Mouse (Mus musculus): ENCODE data around the gene Psme4.
A peak's percentile ranks its signal among the peaks of the same experiment; 100 is the strongest.
"Not testable (repeated sequence)": the region's sequence is repeated elsewhere in the genome, so short reads cannot be mapped to it uniquely, and the experiment has no call there.

Psme4 gene

GRCm38 (mm10) chr11:30771267-30771903 lies at the start of gene Psme4:
Gene Psme4, plus strand, starts transcription at chr11:30771726.
- DNase-seq, result peak; percentile 98

GRCm38 (mm10) chr11:30723438-30723837 lies 48.1 kb upstream of the Psme4 start:
- no peak for DNase-seq

DNA sequence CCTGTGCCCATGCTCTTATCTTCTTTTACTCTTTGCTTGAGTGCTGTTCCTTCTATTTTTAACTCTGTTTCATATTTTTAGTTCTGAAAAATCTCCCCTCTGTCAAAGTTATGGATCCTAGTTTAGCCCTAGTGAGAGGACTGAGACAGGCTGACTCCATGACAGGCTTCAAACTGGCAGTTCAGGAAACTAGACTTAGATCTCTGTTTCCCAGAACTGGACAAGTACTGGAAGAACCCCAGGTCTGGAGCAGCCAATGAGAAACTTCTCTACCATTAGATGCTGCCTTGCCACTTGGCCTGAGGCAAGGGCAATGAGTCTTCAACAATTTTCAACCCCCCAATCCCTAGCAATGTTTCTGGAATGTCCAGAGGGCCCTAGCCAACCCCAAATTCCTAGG lies 40.8 kb upstream of the Psme4 start:
- DNase-seq, result no peak

- no peak for DNase-seq
These were observed 38.1 kb upstream of the Psme4 start for GRCm38 (mm10) chr11:30733376-30733775.

GRCm38 (mm10) chr11:30743991-30744390 lies 27.5 kb upstream of the Psme4 start:
- no peak for DNase-seq

GRCm38 (mm10) chr11:30748938-30749337 lies 22.6 kb upstream of the Psme4 start:
- DNase-seq, result no peak

GRCm38 (mm10) chr11:30749587-30749986 lies 21.9 kb upstream of the Psme4 start:
- DNase-seq, result no peak

GRCm38 (mm10) chr11:30750039-30750823 lies 21.3 kb upstream of the Psme4 start:
- DNase-seq, result peak; percentile 12

- no peak for DNase-seq
These were observed 18.6 kb upstream of the Psme4 start for GRCm38 (mm10) chr11:30752956-30753355.

- DNase-seq, result not testable (repeated sequence)
These were observed 17.1 kb upstream of the Psme4 start for GRCm38 (mm10) chr11:30754486-30754854.

- DNase-seq, result peak; percentile 64
These were observed 16.5 kb upstream of the Psme4 start for GRCm38 (mm10) chr11:30754855-30755530.

DNA sequence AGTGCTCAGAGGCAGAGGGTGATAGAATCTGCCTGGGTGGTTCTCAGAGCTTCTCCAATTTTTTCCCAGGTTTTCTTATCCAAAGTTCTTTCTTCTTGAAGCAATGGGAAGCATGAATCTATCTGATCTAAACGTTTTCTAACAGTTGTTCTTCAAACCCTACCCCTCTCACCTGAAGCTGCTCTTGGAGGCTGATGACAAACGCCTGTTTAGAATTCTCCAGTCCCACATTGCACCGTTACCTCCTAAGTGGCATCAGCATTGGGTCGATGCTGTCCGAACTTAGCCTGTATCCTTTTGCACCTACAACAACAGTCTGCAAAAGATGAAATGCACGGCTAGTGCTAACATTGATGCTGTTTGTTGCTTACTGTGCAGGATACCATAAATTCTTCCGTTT lies 10.1 kb upstream of the Psme4 start:
- no peak for DNase-seq

DNA sequence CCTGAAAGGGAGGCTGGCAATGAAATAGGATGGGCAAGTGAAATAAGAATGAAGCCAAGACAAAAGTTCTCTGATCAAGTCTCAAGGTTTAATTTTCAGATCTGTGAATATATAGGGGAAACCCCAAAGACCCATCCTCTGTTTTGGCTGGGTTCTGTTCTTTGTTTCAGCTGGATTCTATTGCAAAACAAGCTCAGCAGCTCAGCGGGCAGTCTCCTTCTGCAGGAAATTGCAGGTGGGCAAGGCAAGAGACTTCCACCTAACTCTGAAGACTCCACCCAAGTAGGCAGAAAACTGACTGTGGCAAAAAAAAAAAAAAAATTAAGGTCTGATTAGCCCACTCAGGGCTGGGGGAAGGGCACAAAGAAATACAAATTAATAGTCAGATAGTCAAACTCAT lies 9.6 kb upstream of the Psme4 start:
- no peak for DNase-seq

DNA sequence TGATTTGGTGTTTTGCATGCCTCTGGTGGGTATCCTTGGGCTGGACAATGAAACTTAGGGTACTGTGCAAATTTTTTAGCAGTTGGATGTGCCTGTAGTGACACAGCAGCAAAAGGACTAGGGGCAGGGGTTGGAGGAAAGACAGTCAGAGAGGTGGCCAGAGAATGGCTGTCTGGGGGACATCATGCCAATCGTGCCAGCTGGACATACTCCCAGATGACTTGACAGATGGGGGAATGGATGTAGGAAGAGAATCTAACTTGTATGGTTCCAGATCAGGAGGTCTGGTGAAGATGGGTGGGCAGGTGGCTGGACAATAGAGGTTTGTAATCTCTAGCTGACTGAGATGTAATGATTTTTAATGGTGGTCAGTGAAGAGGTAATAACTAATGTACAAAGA lies 6.5 kb upstream of the Psme4 start:
- no peak for DNase-seq

DNA sequence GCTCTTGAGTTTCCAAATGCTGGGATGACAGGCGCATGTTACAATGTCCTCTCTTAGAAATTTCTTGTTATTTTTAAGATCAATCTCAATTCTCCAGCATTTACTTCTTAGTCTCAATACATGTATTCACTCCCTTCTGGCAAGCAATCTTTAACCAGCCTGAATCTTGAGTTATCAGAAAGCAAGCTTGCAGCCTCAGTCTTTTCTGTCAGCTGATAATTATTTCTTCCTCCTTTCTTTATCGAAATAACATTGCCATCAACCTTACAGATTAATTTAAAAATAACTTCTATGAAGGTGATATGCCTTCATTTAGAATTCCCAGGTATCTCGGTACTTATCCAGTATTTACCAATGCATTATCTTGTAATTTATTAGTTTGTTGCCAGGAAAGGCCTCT lies 709 bp upstream of the Psme4 start:
- no peak for DNase-seq

DNA sequence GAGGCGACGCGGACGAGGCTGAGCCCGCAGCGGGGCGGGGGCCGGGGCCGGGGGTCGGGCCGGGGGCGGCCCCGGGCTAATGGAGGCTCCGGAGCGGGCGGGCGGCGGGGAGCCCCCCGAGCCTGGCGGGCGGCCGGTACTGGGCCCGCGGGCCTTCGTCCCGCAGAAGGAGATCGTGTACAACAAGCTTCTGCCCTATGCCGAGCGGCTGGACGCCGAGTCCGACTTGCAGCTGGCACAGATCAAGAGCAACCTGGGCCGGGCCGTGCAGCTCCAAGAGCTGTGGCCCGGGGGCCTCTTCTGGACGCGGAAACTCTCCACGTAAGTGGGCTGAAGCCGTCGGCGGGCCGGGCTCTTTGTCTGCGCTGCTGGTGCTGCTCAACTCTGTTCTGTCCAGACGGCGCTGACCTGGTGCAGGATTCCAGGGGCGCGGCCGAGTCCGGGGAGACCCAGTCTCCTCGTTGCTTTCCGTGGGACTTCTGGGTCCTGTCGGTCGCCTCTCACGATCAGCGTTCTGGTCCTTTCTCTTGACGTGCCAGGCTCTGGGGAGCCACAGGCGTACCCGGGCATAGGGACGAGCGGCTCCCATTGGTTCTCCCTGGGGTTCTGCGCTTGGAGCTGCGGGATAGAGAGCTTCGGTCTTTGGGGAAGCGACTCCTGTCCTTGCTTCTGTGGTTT lies 517 bp downstream of the Psme4 start:
- DNase-seq, result peak; percentile 78

- DNase-seq, result peak; percentile 33
These were observed 1.4 kb downstream of the Psme4 start for GRCm38 (mm10) chr11:30772777-30773417.

DNA sequence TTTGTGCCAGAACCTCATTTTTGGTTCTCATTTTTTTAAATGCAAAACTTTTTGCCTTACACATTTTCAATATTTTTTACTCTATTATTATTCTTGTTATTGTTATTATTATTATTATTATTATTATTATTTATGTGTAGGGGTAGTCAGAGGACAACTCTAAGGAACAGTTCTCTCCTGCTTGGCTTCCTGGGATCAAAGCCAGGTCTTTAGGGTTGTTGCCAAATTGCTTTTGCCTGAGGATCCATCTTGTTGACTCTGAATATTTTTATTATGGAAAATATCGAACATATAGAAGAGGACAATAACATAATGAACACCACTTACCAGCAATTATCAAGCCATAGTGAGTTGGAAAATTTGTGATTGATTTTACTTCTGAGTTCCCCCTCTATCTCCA lies 3.1 kb downstream of the Psme4 start:
- no peak for DNase-seq

- no peak for DNase-seq
These were observed 6.0 kb downstream of the Psme4 start for GRCm38 (mm10) chr11:30777498-30777897.

DNA sequence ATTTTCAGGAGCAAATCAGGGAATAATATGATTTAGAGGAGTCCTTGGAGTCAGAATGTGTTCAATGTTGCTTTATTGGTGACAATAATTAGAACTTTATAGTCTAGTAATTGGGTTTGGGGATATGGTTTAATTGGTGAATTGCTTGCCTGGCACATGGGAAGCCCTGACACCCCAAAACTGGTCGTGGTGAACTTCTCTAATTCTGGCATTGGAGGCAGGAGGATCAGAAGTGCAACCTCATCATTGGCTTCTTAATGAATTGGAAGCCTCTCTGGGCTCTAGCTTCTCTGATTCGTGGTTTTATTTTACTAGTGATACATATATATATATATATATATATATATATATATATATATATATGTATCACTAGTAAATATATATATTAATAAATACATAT lies 9.4 kb downstream of the Psme4 start:
- DNase-seq, result no peak

GRCm38 (mm10) chr11:30781612-30782011 lies 10.1 kb downstream of the Psme4 start:
- DNase-seq, result no peak

DNA sequence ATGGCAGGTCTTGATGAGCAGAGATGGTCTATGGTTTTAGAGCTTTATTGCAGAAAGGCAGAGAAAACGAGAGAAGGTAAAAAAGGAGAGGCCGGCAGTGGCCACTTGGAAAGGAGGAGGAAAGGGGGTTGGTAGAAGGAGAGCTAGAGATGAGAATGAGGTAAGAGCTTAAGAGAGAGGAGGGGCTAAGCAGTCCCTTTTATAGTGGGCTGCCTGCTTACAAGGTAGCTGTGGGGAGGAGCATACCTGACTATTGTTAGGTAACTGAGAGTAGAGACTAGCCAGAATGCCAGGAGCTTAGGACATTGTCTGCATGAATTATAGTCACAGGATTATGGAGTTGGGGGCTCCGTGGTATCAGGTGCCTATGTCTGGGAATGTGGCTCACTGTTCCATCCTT lies 14.0 kb downstream of the Psme4 start:
- no peak for DNase-seq
